Mouse (Mus musculus) midbrain, postnatal 0 days (tissue): Measurements from ENCODE around the gene Palld. TPM values are rescaled to one million over a fixed set of nuclear protein-coding genes. Genes with fewer than 3 reads are reported as not detected.

Source experiments
- ATAC-seq: fragments of 200-750 bp; cut with Nextera tagmentation; 2 replicates; pipeline ENCODE4 v1.8.0; 2017; ENCODE audit warnings: moderate number of reproducible peaks, mild to moderate bottlenecking, moderate TSS enrichment, moderate library complexity; ENCODE audit not compliant: low FRiP score
- DNase-seq: peaks from one replicate; pipeline ENCODE4 v3.0.0-alpha.2; 2015; ENCODE audit warnings: low spot score
- H3K27ac ChIP-seq: fragments of 300-500 bp; sonication (generic); 2 replicates; pipeline ENCODE4 v1.5.1; 2014; ENCODE audit warnings: low read depth, mild to moderate bottlenecking, low read length, mixed read lengths
- H3K27me3 ChIP-seq: fragments of 300-500 bp; sonication (generic); 2 replicates; pipeline ENCODE4 v1.6.1; 2014; ENCODE audit warnings: low read length, control low read depth, mixed read lengths; ENCODE audit not compliant: insufficient read depth
- H3K36me3 ChIP-seq: fragments of 300-500 bp; sonication (generic); 2 replicates; pipeline ENCODE4 v1.6.1; 2014; ENCODE audit warnings: low read length, control low read depth, mixed read lengths; ENCODE audit not compliant: insufficient read depth
- H3K4me1 ChIP-seq: fragments of 300-500 bp; sonication (generic); 2 replicates; pipeline ENCODE4 v1.6.1; 2014; ENCODE audit warnings: mild to moderate bottlenecking, control low read depth, antibody characterized with exemption, low read length, mixed read lengths; ENCODE audit not compliant: insufficient read depth
- H3K4me2 ChIP-seq: fragments of 300-500 bp; sonication (generic); 2 replicates; pipeline ENCODE4 v1.6.1; 2014; ENCODE audit warnings: low read depth, mild to moderate bottlenecking, low read length, mixed read lengths; ENCODE audit not compliant: poor library complexity, severe bottlenecking
- H3K4me3 ChIP-seq: fragments of 300-500 bp; sonication (generic); 2 replicates; pipeline ENCODE4 v1.5.1; 2014; ENCODE audit warnings: low read depth, mild to moderate bottlenecking, low read length, moderate library complexity
- H3K9ac ChIP-seq: fragments of 300-500 bp; sonication (generic); replicated peaks from 2 replicates; pipeline ENCODE4 v1.6.1; 2014; ENCODE audit warnings: mild to moderate bottlenecking, low read length, moderate library complexity, mixed read lengths; ENCODE audit not compliant: poor library complexity, severe bottlenecking
- H3K9me3 ChIP-seq: fragments of 300-500 bp; sonication (generic); 2 replicates; pipeline ENCODE4 v1.6.1; 2016; ENCODE audit warnings: low read length, control low read depth
- CTCF ChIP-seq: IDR thresholded peaks from 2 replicates; pipeline ENCODE4 v1.5.1; 2016; ENCODE audit warnings: antibody characterized with exemption, mild to moderate bottlenecking
- WGBS: fragments of 180-500 bp; shearing (Covaris S2); extraction: QIAGEN DNeasy Blood & Tissue Kit; methylation state at CpG from one replicate; pipeline ENCODE4 v1.1.7; 2014; 5-methylcytosine and 5-hydroxymethylcytosine counted together
- polyA plus RNA-seq: library from polyadenylated mRNA; unstranded; fragments of >200 nt; fragmentation: Nextera tagmentation; extraction: Ambion mirVana; gene quantifications from 2 replicates; pipeline ENCODE4 v1.2.1, GENCODE M21; 2015
- total RNA-seq: library from RNA; depleted of rRNA; stranded (reverse); fragments of >200 nt; gene quantifications from 2 replicates; pipeline ENCODE4 v1.2.3, GENCODE M21; 2014

Gene Palld
- total and polyA plus RNA-seq, 2 experiments from 2014 or later, result 3.9 to 10.8 TPM

GRCm38 (mm10) chr8:61643215-61643614, 259.3 kb downstream of the Palld start:
- no peak overlapping the region for H3K4me2 ChIP-seq
- no peak overlapping the region for H3K4me3 ChIP-seq
- no peaks in the 10 kb centered on the region for H3K9me3 ChIP-seq
- ATAC-seq (no peak), DNase-seq (no peak)
- TF ChIP-seq CTCF, result no peak
- H3K9ac ChIP-seq, result no peak overlapping the region
- H3K36me3 ChIP-seq, result no peaks in the 10 kb centered on the region
- H3K4me1 ChIP-seq, result no peaks in the 10 kb centered on the region
- H3K27ac ChIP-seq, result no peak overlapping the region
- WGBS, result 89% methylated on average over 3 of the region's 3 CpGs
- H3K27me3 ChIP-seq, result no peaks in the 10 kb centered on the region

GRCm38 (mm10) chr8:61642358-61642847, 260.1 kb downstream of the Palld start:
- H3K9me3 ChIP-seq, result no peaks in the 10 kb centered on the region
- TF ChIP-seq CTCF, result no peak
- no peak for DNase-seq
- H3K36me3 ChIP-seq, result no peaks in the 10 kb centered on the region
- H3K27me3 ChIP-seq, result no peaks in the 10 kb centered on the region
- ATAC-seq, result no peak
- no peak overlapping the region for H3K4me2 ChIP-seq
- H3K4me3 ChIP-seq, result no peak overlapping the region
- no peak overlapping the region for H3K27ac ChIP-seq
- 79% methylated on average over 4 of the region's 4 CpGs for WGBS
- no peak overlapping the region for H3K9ac ChIP-seq
- H3K4me1 ChIP-seq, result no peaks in the 10 kb centered on the region

GRCm38 (mm10) chr8:61639596-61639995, 262.9 kb downstream of the Palld start:
- Histone ChIP-seq H3K9me3 (no peaks in the 10 kb centered on the region), H3K4me2 (no peak overlapping the region), H3K9ac (no peak overlapping the region), H3K4me1 (no peaks in the 10 kb centered on the region), H3K36me3 (no peaks in the 10 kb centered on the region), H3K27me3 (no peaks in the 10 kb centered on the region), H3K27ac (no peak overlapping the region), H3K4me3 (no peak overlapping the region)
- no peak for DNase-seq
- no peak for TF ChIP-seq CTCF
- 95% methylated on average over 2 of the region's 2 CpGs for WGBS
- no peak for ATAC-seq

- Histone ChIP-seq H3K4me3 (no peak overlapping the region), H3K4me1 (no peaks in the 10 kb centered on the region), H3K27me3 (no peaks in the 10 kb centered on the region), H3K36me3 (no peaks in the 10 kb centered on the region), H3K9ac (no peak overlapping the region), H3K4me2 (no peak overlapping the region), H3K9me3 (no peaks in the 10 kb centered on the region), H3K27ac (no peak overlapping the region)
- no peak for DNase-seq
- no peak for TF ChIP-seq CTCF
- 76% methylated on average over 3 of the region's 3 CpGs for WGBS
- no peak for ATAC-seq
Measured at GRCm38 (mm10) chr8:61639008-61639407, 263.5 kb downstream of the Palld start.

- 97% methylated on average over 4 of the region's 4 CpGs for WGBS
- no peak overlapping the region for H3K4me2 ChIP-seq
- no peak for TF ChIP-seq CTCF
Measured at GRCm38 (mm10) chr8:61637736-61638135, 264.8 kb downstream of the Palld start.

GRCm38 (mm10) chr8:61634811-61635210, 267.7 kb downstream of the Palld start:
- Histone ChIP-seq H3K4me3 (no peak overlapping the region), H3K9me3 (no peaks in the 10 kb centered on the region), H3K4me1 (no peaks in the 10 kb centered on the region), H3K4me2 (no peak overlapping the region), H3K27me3 (no peaks in the 10 kb centered on the region), H3K9ac (no peak overlapping the region), H3K36me3 (no peaks in the 10 kb centered on the region), H3K27ac (no peak overlapping the region)
- ATAC-seq, result no peak
- 64% methylated on average over 1 of the region's 1 CpGs for WGBS
- no peak for TF ChIP-seq CTCF
- no peak for DNase-seq

More at GRCm38 (mm10) chr8:61637736-61638135, 264.8 kb downstream of the Palld start:
- Histone ChIP-seq H3K27me3 (no peaks in the 10 kb centered on the region), H3K9ac (no peak overlapping the region), H3K9me3 (no peaks in the 10 kb centered on the region), H3K27ac (no peak overlapping the region), H3K36me3 (no peaks in the 10 kb centered on the region), H3K4me1 (no peaks in the 10 kb centered on the region), H3K4me3 (no peak overlapping the region)
- DNase-seq, result no peak
- ATAC-seq, result no peak
